Mouse (Mus musculus) neural tube, embryonic 12.5 days (tissue): ENCODE measurements at regions not wholly inside any gene's neighbourhood (a gene's known extent, or its start where the extent isn't known, plus 50 kb on each side); places are given as distances from the start of the nearest gene placed in this dataset.

Experiments
- ATAC-seq: fragments of 200-750 bp; cut with Nextera tagmentation; 2 replicates; pipeline ENCODE4 v1.8.0; 2017; ENCODE audit warnings: low read depth, mild to moderate bottlenecking, moderate TSS enrichment, moderate library complexity; ENCODE audit not compliant: low FRiP score
- H3K27ac ChIP-seq: fragments of 300-500 bp; sonication (generic); 2 replicates; pipeline ENCODE4 v1.5.1; 2016
- H3K27me3 ChIP-seq: fragments of 300-500 bp; sonication (generic); replicated peaks from 2 replicates; pipeline ENCODE4 v1.6.1; 2016; ENCODE audit warnings: mild to moderate bottlenecking
- H3K36me3 ChIP-seq: fragments of 300-500 bp; sonication (generic); 2 replicates; pipeline ENCODE4 v1.6.1; 2016; ENCODE audit warnings: mild to moderate bottlenecking
- H3K4me1 ChIP-seq: fragments of 300-500 bp; sonication (generic); 2 replicates; pipeline ENCODE4 v1.6.1; 2016
- H3K4me2 ChIP-seq: fragments of 300-500 bp; sonication (generic); replicated peaks from 2 replicates; pipeline ENCODE4 v1.6.1; 2016; ENCODE audit warnings: mild to moderate bottlenecking
- H3K4me3 ChIP-seq: fragments of 300-500 bp; sonication (generic); 2 replicates; pipeline ENCODE4 v1.5.1; 2016
- H3K9ac ChIP-seq: fragments of 300-500 bp; sonication (generic); 2 replicates; pipeline ENCODE4 v1.6.1; 2016; ENCODE audit warnings: mild to moderate bottlenecking
- H3K9me3 ChIP-seq: fragments of 300-500 bp; sonication (generic); 2 replicates; pipeline ENCODE4 v1.6.1; 2016; ENCODE audit warnings: mild to moderate bottlenecking
- WGBS: fragments of 180-500 bp; shearing (Covaris S2); methylation state at CpG from one replicate; pipeline ENCODE4 v1.1.7; 2016; 5-methylcytosine and 5-hydroxymethylcytosine counted together

GRCm38 (mm10) chr7:83035190-83035589, 168.1 kb downstream of the Mex3b start:
- Histone ChIP-seq H3K9me3 (no peaks in the 10 kb centered on the region), H3K4me2 (no peak overlapping the region), H3K9ac (no peak overlapping the region), H3K36me3 (no peaks in the 10 kb centered on the region), H3K4me1 (no peaks in the 10 kb centered on the region), H3K27me3 (no peaks in the 10 kb centered on the region), H3K4me3 (no peak overlapping the region), H3K27ac (no peak overlapping the region)
- ATAC-seq = no peak
- WGBS = 92% methylated on average over 3 of the region's 3 CpGs

GRCm38 (mm10) chr7:83036397-83036796, 169.3 kb downstream of the Mex3b start:
- no peak overlapping the region for H3K9ac ChIP-seq
- ATAC-seq = no peak
- H3K36me3 ChIP-seq = no peaks in the 10 kb centered on the region
- WGBS = 44% methylated on average over 2 of the region's 2 CpGs
- no peaks in the 10 kb centered on the region for H3K27me3 ChIP-seq
- no peak overlapping the region for H3K4me3 ChIP-seq
- no peaks in the 10 kb centered on the region for H3K4me1 ChIP-seq
- H3K27ac ChIP-seq = no peak overlapping the region
- no peaks in the 10 kb centered on the region for H3K9me3 ChIP-seq
- no peak overlapping the region for H3K4me2 ChIP-seq

- Histone ChIP-seq H3K27ac (no peak overlapping the region), H3K4me1 (no peaks in the 10 kb centered on the region), H3K27me3 (no peaks in the 10 kb centered on the region), H3K4me2 (no peak overlapping the region), H3K4me3 (no peak overlapping the region), H3K9me3 (no peaks in the 10 kb centered on the region), H3K9ac (no peak overlapping the region), H3K36me3 (no peaks in the 10 kb centered on the region)
- WGBS = 2% methylated on average over 2 of the region's 2 CpGs
- no peak for ATAC-seq
Observed at GRCm38 (mm10) chr7:83037100-83037499, 170.0 kb downstream of the Mex3b start.

DNA sequence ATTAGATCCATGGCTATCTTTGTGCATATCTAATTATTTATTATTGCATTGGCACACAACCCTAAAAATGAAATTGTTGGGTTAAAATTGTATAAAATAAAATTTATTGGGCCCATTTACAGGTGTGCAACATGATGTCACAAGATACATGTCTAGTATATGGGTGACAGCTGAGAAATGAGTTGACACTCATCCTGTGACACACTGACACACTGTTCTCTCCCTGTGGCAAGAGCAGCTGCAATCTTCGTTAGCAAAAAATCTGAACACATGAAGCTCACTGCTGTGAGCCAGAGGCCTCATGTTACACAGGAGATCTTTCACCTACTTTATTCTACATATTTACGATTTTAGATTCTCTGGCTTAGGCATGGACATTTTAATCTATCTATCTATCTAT, 170.6 kb downstream of the Mex3b start:
- no peak overlapping the region for H3K4me2 ChIP-seq
- H3K4me1 ChIP-seq = no peaks in the 10 kb centered on the region
- H3K9me3 ChIP-seq = no peaks in the 10 kb centered on the region
- H3K4me3 ChIP-seq = no peak overlapping the region
- no peak overlapping the region for H3K27ac ChIP-seq
- 60% methylated on average over 2 of the region's 2 CpGs for WGBS
- no peaks in the 10 kb centered on the region for H3K27me3 ChIP-seq
- no peaks in the 10 kb centered on the region for H3K36me3 ChIP-seq
- H3K9ac ChIP-seq = no peak overlapping the region
- ATAC-seq = no peak

- no peaks in the 10 kb centered on the region for H3K9me3 ChIP-seq
- no peaks in the 10 kb centered on the region for H3K27me3 ChIP-seq
- H3K27ac ChIP-seq = no peak overlapping the region
- H3K4me3 ChIP-seq = no peak overlapping the region
- H3K36me3 ChIP-seq = no peaks in the 10 kb centered on the region
- WGBS = 89% methylated on average over 3 of the region's 3 CpGs
- H3K9ac ChIP-seq = no peak overlapping the region
- no peaks in the 10 kb centered on the region for H3K4me1 ChIP-seq
- no peak for ATAC-seq
- H3K4me2 ChIP-seq = no peak overlapping the region
Observed at GRCm38 (mm10) chr7:83043746-83044145, 176.6 kb downstream of the Mex3b start.

DNA sequence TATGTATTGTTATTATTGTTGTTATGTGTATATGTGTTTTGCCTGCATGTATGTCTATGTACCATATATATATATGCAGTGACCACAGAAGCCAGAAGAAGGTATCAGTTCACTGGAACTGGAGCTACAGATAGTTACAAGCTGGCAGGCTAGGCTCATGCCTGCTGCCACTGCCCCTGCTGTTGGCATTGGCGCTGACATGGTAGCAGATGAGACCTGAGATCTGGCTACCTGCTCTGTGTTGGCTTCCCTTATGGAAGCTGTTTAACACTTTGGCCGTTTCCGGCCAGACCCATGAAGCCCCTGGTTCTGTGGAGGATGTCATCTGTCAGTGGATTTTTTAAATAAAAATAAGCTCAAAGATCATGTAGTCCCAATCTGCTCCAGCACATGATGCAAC, 178.1 kb downstream of the Mex3b start:
- Histone ChIP-seq H3K9ac (no peak overlapping the region), H3K4me3 (no peak overlapping the region), H3K9me3 (no peaks in the 10 kb centered on the region), H3K27ac (no peak overlapping the region), H3K4me1 (0 out of 2 replicates have a peak, but pooled peaks cover 4% of the 10 kb centered on the region), H3K27me3 (no peaks in the 10 kb centered on the region), H3K4me2 (no peak overlapping the region), H3K36me3 (no peaks in the 10 kb centered on the region)
- no peak for ATAC-seq
- 93% methylated on average over 3 of the region's 3 CpGs for WGBS

GRCm38 (mm10) chr7:83050011-83050410, 182.9 kb downstream of the Mex3b start:
- no peak for ATAC-seq
- H3K36me3 ChIP-seq = no peaks in the 10 kb centered on the region
- H3K9me3 ChIP-seq = no peaks in the 10 kb centered on the region
- WGBS = 14% methylated on average over 3 of the region's 3 CpGs
- no peaks in the 10 kb centered on the region for H3K27me3 ChIP-seq
- no peak overlapping the region for H3K9ac ChIP-seq
- H3K4me2 ChIP-seq = no peak overlapping the region
- H3K4me3 ChIP-seq = no peak overlapping the region
- 0 out of 2 replicates have a peak, but pooled peaks cover 4% of the 10 kb centered on the region for H3K4me1 ChIP-seq
- H3K27ac ChIP-seq = no peak overlapping the region

- no peaks in the 10 kb centered on the region for H3K27me3 ChIP-seq
- no peak overlapping the region for H3K4me3 ChIP-seq
- 0 out of 2 replicates have a peak, but pooled peaks cover 4% of the 10 kb centered on the region for H3K4me1 ChIP-seq
- H3K4me2 ChIP-seq = no peak overlapping the region
- 94% methylated on average over 6 of the region's 6 CpGs for WGBS
- H3K9ac ChIP-seq = no peak overlapping the region
- H3K36me3 ChIP-seq = no peaks in the 10 kb centered on the region
- H3K27ac ChIP-seq = no peak overlapping the region
- ATAC-seq = no peak
- H3K9me3 ChIP-seq = no peaks in the 10 kb centered on the region
Observed at GRCm38 (mm10) chr7:83050833-83051497, 183.8 kb downstream of the Mex3b start.

- H3K27me3 ChIP-seq = no peaks in the 10 kb centered on the region
- no peaks in the 10 kb centered on the region for H3K9me3 ChIP-seq
- H3K9ac ChIP-seq = no peak overlapping the region
- no peak for ATAC-seq
- H3K4me2 ChIP-seq = no peak overlapping the region
- peaks cover 5% of the 10 kb centered on the region; the same call in 1 of the 2 replicates for H3K4me1 ChIP-seq
- WGBS = 90% methylated on average over 13 of the region's 13 CpGs
- H3K4me3 ChIP-seq = no peak overlapping the region
- no peaks in the 10 kb centered on the region for H3K36me3 ChIP-seq
- no peak overlapping the region for H3K27ac ChIP-seq
Observed at GRCm38 (mm10) chr7:83056101-83056935, 189.2 kb downstream of the Mex3b start.

GRCm38 (mm10) chr7:83060318-83060717, 193.2 kb downstream of the Mex3b start:
- H3K4me2 ChIP-seq = no peak overlapping the region
- no peaks in the 10 kb centered on the region for H3K36me3 ChIP-seq
- H3K27me3 ChIP-seq = no peaks in the 10 kb centered on the region
- no peak for ATAC-seq
- H3K27ac ChIP-seq = no peak overlapping the region
- no peak overlapping the region for H3K9ac ChIP-seq
- H3K4me3 ChIP-seq = no peak overlapping the region
- no peaks in the 10 kb centered on the region for H3K9me3 ChIP-seq
- peaks cover 5% of the 10 kb centered on the region; the same call in 1 of the 2 replicates for H3K4me1 ChIP-seq
- WGBS = 38% methylated on average over 3 of the region's 3 CpGs

DNA sequence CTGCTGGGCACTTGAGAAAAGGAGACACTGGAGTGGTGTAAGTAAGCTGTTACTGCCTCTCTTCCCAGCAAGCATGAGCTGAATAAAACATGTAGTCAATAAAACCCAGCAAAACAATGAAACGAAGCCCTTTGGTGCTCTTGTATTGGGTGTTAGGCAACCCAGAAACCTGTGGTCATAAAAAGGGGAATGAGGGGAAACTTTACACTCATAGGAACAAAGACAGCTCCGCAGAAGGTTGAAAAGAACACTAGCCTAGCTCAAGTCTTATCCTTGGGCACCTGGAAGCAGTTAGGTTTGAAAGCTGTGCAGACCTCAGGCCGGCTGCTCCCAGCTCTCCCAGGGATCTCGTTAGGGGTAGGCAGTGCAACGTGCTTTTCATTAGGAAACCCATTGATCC, 193.6 kb downstream of the Mex3b start:
- Histone ChIP-seq H3K4me2 (no peak overlapping the region), H3K9me3 (no peaks in the 10 kb centered on the region), H3K4me1 (peaks cover 5% of the 10 kb centered on the region; the same call in 1 of the 2 replicates), H3K4me3 (no peak overlapping the region), H3K27ac (no peak overlapping the region), H3K27me3 (no peaks in the 10 kb centered on the region), H3K36me3 (no peaks in the 10 kb centered on the region), H3K9ac (no peak overlapping the region)
- ATAC-seq = no peak
- 14% methylated on average over 5 of the region's 5 CpGs for WGBS

- peaks cover 5% of the 10 kb centered on the region; the same call in 1 of the 2 replicates for H3K4me1 ChIP-seq
- H3K27me3 ChIP-seq = no peaks in the 10 kb centered on the region
- no peak overlapping the region for H3K9ac ChIP-seq
- no peak overlapping the region for H3K4me3 ChIP-seq
- no peak overlapping the region for H3K4me2 ChIP-seq
- 65% methylated on average over 7 of the region's 7 CpGs for WGBS
- H3K36me3 ChIP-seq = no peaks in the 10 kb centered on the region
- H3K9me3 ChIP-seq = no peaks in the 10 kb centered on the region
- H3K27ac ChIP-seq = no peak overlapping the region
- ATAC-seq = no peak
Observed at GRCm38 (mm10) chr7:83061197-83061893, 194.2 kb downstream of the Mex3b start.
